Mouse (Mus musculus) kidney, postnatal 0 days (tissue): Measurements from ENCODE around the gene Tbxas1. TPM values are rescaled to one million over a fixed set of nuclear protein-coding genes. Genes with fewer than 3 reads are reported as not detected.

Experiments
- ATAC-seq: fragments of 200-750 bp; cut with Nextera tagmentation; replicated peaks from 2 replicates; pipeline ENCODE4 v1.8.0; 2017; ENCODE audit warnings: low read depth, moderate number of reproducible peaks, moderate TSS enrichment, moderate library complexity; ENCODE audit not compliant: low FRiP score
- DNase-seq: peaks from one replicate; pipeline ENCODE4 v3.0.0-alpha.2; 2016; ENCODE audit warnings: low spot score
- H3K27ac ChIP-seq: fragments of 300-500 bp; sonication (generic); 2 replicates; pipeline ENCODE4 v1.5.1; 2014; ENCODE audit warnings: mild to moderate bottlenecking
- H3K27me3 ChIP-seq: fragments of 300-500 bp; sonication (generic); 2 replicates; pipeline ENCODE4 v1.6.1; 2014; ENCODE audit warnings: low read length, mixed read lengths; ENCODE audit not compliant: insufficient read depth
- H3K36me3 ChIP-seq: fragments of 300-500 bp; sonication (generic); 2 replicates; pipeline ENCODE4 v1.6.1; 2014; ENCODE audit warnings: low read length, mixed read lengths; ENCODE audit not compliant: insufficient read depth
- H3K4me1 ChIP-seq: fragments of 300-500 bp; sonication (generic); replicated peaks from 2 replicates; pipeline ENCODE4 v1.6.1; 2014; ENCODE audit warnings: antibody characterized with exemption, low read length, mixed read lengths; ENCODE audit not compliant: insufficient read depth
- H3K4me2 ChIP-seq: fragments of 300-500 bp; sonication (generic); 2 replicates; pipeline ENCODE4 v1.6.1; 2014; ENCODE audit warnings: mild to moderate bottlenecking, low read length, moderate library complexity, mixed read lengths
- H3K4me3 ChIP-seq: fragments of 300-500 bp; sonication (generic); replicated peaks from 2 replicates; pipeline ENCODE4 v1.5.1; 2014; ENCODE audit warnings: low read depth, low read length
- H3K9ac ChIP-seq: fragments of 300-500 bp; sonication (generic); 2 replicates; pipeline ENCODE4 v1.6.1; 2014; ENCODE audit warnings: low read depth, low read length
- H3K9me3 ChIP-seq: fragments of 300-500 bp; sonication (generic); replicated peaks from 2 replicates; pipeline ENCODE4 v1.6.1; 2016; ENCODE audit warnings: low read length, inconsistent platforms, mixed read lengths
- CTCF ChIP-seq: IDR thresholded peaks from 2 replicates; pipeline ENCODE4 v1.5.1; 2016; ENCODE audit warnings: antibody characterized with exemption, low read depth, mild to moderate bottlenecking, moderate library complexity
- WGBS: fragments of 180-500 bp; shearing (Covaris S2); extraction: QIAGEN DNeasy Blood & Tissue Kit; methylation state at CpG from one replicate; pipeline ENCODE4 v1.1.7; 2014; 5-methylcytosine and 5-hydroxymethylcytosine counted together
- polyA plus RNA-seq: library from polyadenylated mRNA; unstranded; fragments of >200 nt; fragmentation: Nextera tagmentation; extraction: Ambion mirVana; gene quantifications from 2 replicates; pipeline ENCODE4 v1.2.1, GENCODE M21; 2015

Tbxas1 gene
- polyA plus RNA-seq, 1 experiment from 2014 or later, result 10.5 TPM

- H3K4me2 ChIP-seq, result no peak overlapping the region
- H3K9ac ChIP-seq, result no peak overlapping the region
- no peak for TF ChIP-seq CTCF
- WGBS, result 51% methylated on average over 7 of the region's 7 CpGs
- H3K27me3 ChIP-seq, result no peaks in the 10 kb centered on the region
- H3K4me3 ChIP-seq, result no peak overlapping the region
- H3K9me3 ChIP-seq, result no peaks in the 10 kb centered on the region
- H3K36me3 ChIP-seq, result no peaks in the 10 kb centered on the region
- DNase-seq (no peak), ATAC-seq (no peak)
- no peak overlapping the region for H3K27ac ChIP-seq
- peaks cover 5% of the 10 kb centered on the region; the same call in 1 of the 2 replicates for H3K4me1 ChIP-seq
Measured at GRCm38 (mm10) chr6:39033676-39034075, 158.5 kb downstream of the Tbxas1 start.

- Histone ChIP-seq H3K4me1 (peaks cover 5% of the 10 kb centered on the region; the same call in 1 of the 2 replicates), H3K27ac (no peak overlapping the region), H3K27me3 (no peaks in the 10 kb centered on the region), H3K9me3 (no peaks in the 10 kb centered on the region), H3K36me3 (no peaks in the 10 kb centered on the region), H3K4me2 (no peak overlapping the region), H3K4me3 (no peak overlapping the region), H3K9ac (no peak overlapping the region)
- ATAC-seq, result no peak
- TF ChIP-seq CTCF, result 0 out of 2 replicates have a peak, but pooled peaks have one; percentile 2
- 87% methylated on average over 6 of the region's 6 CpGs for WGBS
- DNase-seq, result no peak
Measured at GRCm38 (mm10) chr6:39035039-39035438, 159.8 kb downstream of the Tbxas1 start.

- DNase-seq, result no peak
- no peak for ATAC-seq
- Histone ChIP-seq H3K4me3 (no peak overlapping the region), H3K4me2 (no peak overlapping the region), H3K36me3 (no peaks in the 10 kb centered on the region), H3K27me3 (no peaks in the 10 kb centered on the region), H3K4me1 (peaks cover 5% of the 10 kb centered on the region; the same call in 1 of the 2 replicates), H3K27ac (no peak overlapping the region), H3K9ac (no peak overlapping the region), H3K9me3 (no peaks in the 10 kb centered on the region)
- TF ChIP-seq CTCF, result no peak
- WGBS, result 71% methylated on average over 4 of the region's 4 CpGs
Measured at GRCm38 (mm10) chr6:39036204-39036603, 161.0 kb downstream of the Tbxas1 start.

GRCm38 (mm10) chr6:39040451-39040850 lies 165.2 kb downstream of the Tbxas1 start:
- Histone ChIP-seq H3K27ac (no peak overlapping the region), H3K27me3 (no peaks in the 10 kb centered on the region), H3K9me3 (no peaks in the 10 kb centered on the region), H3K4me2 (no peak overlapping the region), H3K4me3 (no peak overlapping the region), H3K4me1 (no peaks in the 10 kb centered on the region), H3K9ac (no peak overlapping the region), H3K36me3 (no peaks in the 10 kb centered on the region)
- WGBS, result 51% methylated on average over 9 of the region's 9 CpGs
- DNase-seq (no peak), ATAC-seq (no peak)
- TF ChIP-seq CTCF, result no peak

GRCm38 (mm10) chr6:39049141-39049540 lies 173.9 kb downstream of the Tbxas1 start:
- no peak for TF ChIP-seq CTCF
- 35% methylated on average over 5 of the region's 5 CpGs for WGBS
- no peaks in the 10 kb centered on the region for H3K27me3 ChIP-seq
- H3K9me3 ChIP-seq, result no peaks in the 10 kb centered on the region
- DNase-seq (no peak), ATAC-seq (no peak)
- no peak overlapping the region for H3K27ac ChIP-seq
- H3K4me1 ChIP-seq, result no peaks in the 10 kb centered on the region; the same call in 1 of the 2 replicates
- H3K9ac ChIP-seq, result no peak overlapping the region
- no peak overlapping the region for H3K4me3 ChIP-seq
- H3K36me3 ChIP-seq, result no peaks in the 10 kb centered on the region
- no peak overlapping the region for H3K4me2 ChIP-seq

- Histone ChIP-seq H3K9ac (no peak overlapping the region), H3K4me1 (peaks cover 2% of the 10 kb centered on the region; the same call in 1 of the 2 replicates), H3K4me2 (no peak overlapping the region), H3K4me3 (no peak overlapping the region), H3K27me3 (no peaks in the 10 kb centered on the region), H3K36me3 (no peaks in the 10 kb centered on the region), H3K9me3 (no peaks in the 10 kb centered on the region), H3K27ac (no peak overlapping the region)
- TF ChIP-seq CTCF, result no peak
- ATAC-seq, result no peak
- 36% methylated on average over 6 of the region's 6 CpGs for WGBS
- DNase-seq, result peak; percentile 61
Measured at GRCm38 (mm10) chr6:39050836-39051235, 175.6 kb downstream of the Tbxas1 start.

GRCm38 (mm10) chr6:39051799-39052556 lies 176.8 kb downstream of the Tbxas1 start:
- Histone ChIP-seq H3K27me3 (no peaks in the 10 kb centered on the region), H3K4me1 (peaks cover 5% of the 10 kb centered on the region; the same call in 1 of the 2 replicates), H3K4me2 (no peak overlapping the region), H3K27ac (no peak overlapping the region), H3K9ac (no peak overlapping the region), H3K4me3 (no peak overlapping the region), H3K9me3 (no peaks in the 10 kb centered on the region), H3K36me3 (no peaks in the 10 kb centered on the region)
- TF ChIP-seq CTCF, result no peak
- 68% methylated on average over 9 of the region's 9 CpGs for WGBS
- DNase-seq (no peak), ATAC-seq (no peak)
